Mouse (Mus musculus): ENCODE measurements around the gene 1700125H20Rik.

- TF ChIP-seq POLR2A (IDR thresholded peaks at IDR 0.05; ENCODE audit: extremely low read depth, insufficient read depth, low read length) (no peak), CTCF (IDR thresholded peaks at IDR 0.05; ENCODE audit: low read depth, low read length) (no peak)
Measured at GRCm38 (mm10) chr11:85157301-85157700, 12.9 kb upstream of the 1700125H20Rik start.
